Mouse (Mus musculus): ENCODE measurements around the gene Ubqlnl. TPM values are rescaled to one million over a fixed set of nuclear protein-coding genes. Genes with fewer than 3 reads are reported as not detected.
A peak's percentile ranks its signal among the peaks of the same experiment; 100 is the strongest.

The Ubqlnl gene
- total and polyA plus RNA-seq, 3 experiments: not detected

- H3K27me3 ChIP-seq (ENCODE audit: control insufficient read depth in 1 of 2, insufficient read depth in 2 of 2, low read length in 2 of 2): no peaks in the 10 kb centered on the region; a peak in 1 of 4 replicates
- H3K9ac ChIP-seq (ENCODE audit: control insufficient read depth, low read depth, low read length, poor library complexity, severe bottlenecking): no peak overlapping the region
- H3K9me3 ChIP-seq (replicated peaks; ENCODE audit: insufficient read depth, low read length): no peaks in the 10 kb centered on the region
- no peaks in the 10 kb centered on the region for H3K36me3 ChIP-seq (ENCODE audit: control insufficient read depth in 1 of 2, insufficient read depth in 2 of 2, low read length in 2 of 2)
- no peaks in the 10 kb centered on the region for H3K4me1 ChIP-seq (ENCODE audit: control insufficient read depth in 1 of 2, insufficient read depth in 2 of 2, low read length in 2 of 2)
- no peak overlapping the region for H3K4me3 ChIP-seq (ENCODE audit: control insufficient read depth in 1 of 2, insufficient read depth in 1 of 2, low read depth in 2 of 2, low read length in 2 of 2)
- no peak for DNase-seq (ENCODE audit: low read depth, low spot score)
- TF ChIP-seq ZMIZ1 (IDR thresholded peaks at IDR 0.05; ENCODE audit: low read depth, low read length) (no peak), MEF2A (IDR thresholded peaks at IDR 0.05; ENCODE audit: extremely low read depth, insufficient replicate concordance, low read depth, low read length, poor library complexity, severe bottlenecking) (no peak)
- no peak overlapping the region for H3K27ac ChIP-seq (ENCODE audit: control insufficient read depth, low read depth, low read length)
- H3K79me2 ChIP-seq (ENCODE audit: control insufficient read depth, insufficient read depth, low read length, poor library complexity): no peaks in the 10 kb centered on the region
Measured at GRCm38 (mm10) chr7:104175085-104175484, 24.7 kb upstream of the Ubqlnl start.

DNA sequence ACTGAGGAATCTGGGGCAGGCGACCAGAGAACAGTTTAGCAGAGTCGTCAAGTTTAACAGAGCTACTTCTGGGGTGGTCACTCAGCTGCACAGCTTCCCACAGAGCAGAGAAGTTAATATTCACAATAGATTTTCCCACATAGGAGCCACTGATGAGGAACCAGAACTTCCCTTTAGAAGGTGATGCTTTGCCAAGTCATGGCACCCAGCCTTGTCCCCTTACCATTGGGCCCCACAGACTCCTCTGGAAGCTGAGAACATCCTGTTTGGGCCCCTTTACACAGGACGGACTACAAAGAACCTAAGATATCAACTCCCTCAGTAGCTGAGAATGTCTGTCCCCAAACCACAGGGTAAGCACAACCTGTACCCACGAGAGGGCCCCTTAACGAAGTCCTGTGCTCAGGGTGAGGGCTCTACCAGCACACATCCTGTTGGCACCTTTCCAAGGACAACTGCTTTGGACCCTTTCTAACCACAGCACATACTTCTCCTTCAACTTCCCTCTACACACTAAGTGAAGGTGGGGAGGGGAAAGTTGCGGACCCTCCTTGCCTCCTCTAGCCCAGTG lies 19.4 kb upstream of the Ubqlnl start:
- peak; percentile 58 for DNase-seq (ENCODE audit: low read depth, low spot score)
- Histone ChIP-seq H3K9ac (ENCODE audit: control insufficient read depth, low read depth, low read length, poor library complexity, severe bottlenecking) (no peak overlapping the region), H3K9me3 (replicated peaks; ENCODE audit: insufficient read depth, low read length) (no peaks in the 10 kb centered on the region), H3K27ac (ENCODE audit: control insufficient read depth, low read depth, low read length) (no peak overlapping the region), H3K79me2 (ENCODE audit: control insufficient read depth, insufficient read depth, low read length, poor library complexity) (no peaks in the 10 kb centered on the region), H3K27me3 (ENCODE audit: control insufficient read depth in 1 of 2, insufficient read depth in 2 of 2, low read length in 2 of 2) (no peaks in the 10 kb centered on the region; a peak in 1 of 4 replicates), H3K4me3 (ENCODE audit: control insufficient read depth in 1 of 2, insufficient read depth in 1 of 2, low read depth in 2 of 2, low read length in 2 of 2) (no peak overlapping the region), H3K36me3 (ENCODE audit: control insufficient read depth in 1 of 2, insufficient read depth in 2 of 2, low read length in 2 of 2) (no peaks in the 10 kb centered on the region), H3K4me1 (ENCODE audit: control insufficient read depth in 1 of 2, insufficient read depth in 2 of 2, low read length in 2 of 2) (peaks cover 0 to 6% of the 10 kb centered on the region in 2 experiments; a peak in 1 of 4 replicates)
- TF ChIP-seq MXI1 (IDR thresholded peaks at IDR 0.05; ENCODE audit: low read depth, low read length) (no peak), MAZ (IDR thresholded peaks at IDR 0.05; ENCODE audit: low read depth, low read length) (no peak), ZC3H11A (IDR thresholded peaks at IDR 0.05; ENCODE audit: low read depth, low read length) (no peak), MYC (IDR thresholded peaks at IDR 0.05; ENCODE audit: low read depth, low read length) (no peak), EP300 (IDR thresholded peaks at IDR 0.05; ENCODE audit: low read depth in 1 of 2, low read length in 2 of 2) (peak in 1 of 2 experiments; percentile 45; a peak in 2 of 4 replicates), ETS1 (IDR thresholded peaks at IDR 0.05; ENCODE audit: low read depth, low read length) (no peak), USF2 (IDR thresholded peaks at IDR 0.05; ENCODE audit: borderline replicate concordance in 1 of 2, insufficient read depth in 1 of 2, low read depth in 1 of 2, low read length in 2 of 2) (no peak), CHD1 (IDR thresholded peaks at IDR 0.05; ENCODE audit: low read depth, low read length) (no peak)

GRCm38 (mm10) chr7:104167105-104167504 lies 16.7 kb upstream of the Ubqlnl start:
- Histone ChIP-seq H3K27ac (ENCODE audit: control insufficient read depth, low read depth, low read length) (no peak overlapping the region), H3K36me3 (ENCODE audit: control insufficient read depth in 1 of 2, insufficient read depth in 2 of 2, low read length in 2 of 2) (no peaks in the 10 kb centered on the region), H3K27me3 (ENCODE audit: control insufficient read depth in 1 of 2, insufficient read depth in 2 of 2, low read length in 2 of 2) (no peaks in the 10 kb centered on the region), H3K9me3 (replicated peaks; ENCODE audit: insufficient read depth, low read length) (no peaks in the 10 kb centered on the region), H3K9ac (ENCODE audit: control insufficient read depth, low read depth, low read length, poor library complexity, severe bottlenecking) (no peak overlapping the region), H3K4me3 (ENCODE audit: control insufficient read depth in 1 of 2, insufficient read depth in 1 of 2, low read depth in 2 of 2, low read length in 2 of 2) (no peak overlapping the region), H3K79me2 (ENCODE audit: control insufficient read depth, insufficient read depth, low read length, poor library complexity) (no peaks in the 10 kb centered on the region), H3K4me1 (ENCODE audit: control insufficient read depth in 1 of 2, insufficient read depth in 2 of 2, low read length in 2 of 2) (peaks cover 0 to 6% of the 10 kb centered on the region in 2 experiments; a peak in 1 of 4 replicates)
- TF ChIP-seq HCFC1 (IDR thresholded peaks at IDR 0.05; ENCODE audit: low read depth, low read length): no peak
- peak in 1 of 3 experiments; percentile 3; a peak in 2 of 6 replicates for TF ChIP-seq CTCF (IDR thresholded peaks at IDR 0.05 in 2 of 3, conservative IDR thresholded peaks at IDR 0.05 in 1 of 3; ENCODE audit: control insufficient read depth in 1 of 3, insufficient read depth in 1 of 3, low read depth in 2 of 3, low read length in 3 of 3, poor library complexity in 1 of 3, severe bottlenecking in 1 of 3)
- no peak for TF ChIP-seq USF2 (IDR thresholded peaks at IDR 0.05; ENCODE audit: borderline replicate concordance in 1 of 2, insufficient read depth in 1 of 2, low read depth in 1 of 2, low read length in 2 of 2)
- TF ChIP-seq RAD21 (IDR thresholded peaks at IDR 0.05; ENCODE audit: low read depth, low read length): peak; percentile 14
- DNase-seq (ENCODE audit: low read depth, low spot score): peak; percentile 3

All from MEL (cell line).